Mouse (Mus musculus): ENCODE results near the gene Dsp.
A peak's percentile ranks its signal among the peaks of the same experiment; 100 is the strongest.

Dsp gene

GRCm38 (mm10) chr13:38151069-38151588 lies at the start of gene Dsp:
Gene Dsp, plus strand, starts transcription at chr13:38151294.
- DNase-seq = peak; percentile 72

DNA sequence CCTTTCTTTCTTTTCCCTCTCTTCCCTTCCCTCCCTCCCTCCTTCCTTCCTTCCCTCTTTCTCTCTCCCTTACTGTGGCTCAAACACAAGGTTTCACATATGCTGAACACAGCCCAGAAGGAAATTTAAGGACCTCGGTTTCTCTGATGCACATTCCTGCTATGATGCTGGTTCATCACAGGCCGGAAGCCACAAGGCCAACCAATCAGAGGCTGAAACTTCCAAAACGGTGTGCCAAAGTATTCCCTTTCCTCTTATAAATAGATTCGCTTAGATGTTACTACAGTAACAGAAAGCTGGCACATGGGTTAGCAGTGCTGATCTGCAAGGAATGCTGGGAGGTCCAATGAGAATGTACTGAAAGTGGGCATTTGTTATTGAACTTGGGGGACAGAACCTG lies 47.7 kb upstream of the Dsp start:
- DNase-seq = no peak

GRCm38 (mm10) chr13:38104501-38104900 lies 46.6 kb upstream of the Dsp start:
- DNase-seq = no peak

DNA sequence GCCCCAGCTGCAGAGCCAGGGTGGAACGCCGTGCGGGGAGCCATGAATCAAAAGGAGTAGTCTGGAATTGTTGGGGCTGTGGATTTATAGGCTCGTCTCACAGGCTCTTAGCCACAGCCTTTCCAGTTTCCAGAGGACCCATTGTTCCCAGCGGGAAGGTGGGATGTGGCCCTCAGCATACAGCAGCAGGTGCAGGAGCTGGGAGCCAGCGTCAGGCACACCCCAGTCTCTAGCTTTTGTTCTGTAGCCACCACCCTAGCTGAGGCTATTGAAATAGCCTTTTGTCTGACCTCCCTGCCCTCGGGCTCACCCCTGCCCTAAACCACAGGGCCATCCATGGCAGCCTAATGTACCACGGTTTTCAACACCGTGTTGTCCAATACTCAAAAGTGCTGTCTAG lies 42.0 kb upstream of the Dsp start:
- DNase-seq = no peak

GRCm38 (mm10) chr13:38122321-38122720 lies 28.8 kb upstream of the Dsp start:
- no peak for DNase-seq

DNA sequence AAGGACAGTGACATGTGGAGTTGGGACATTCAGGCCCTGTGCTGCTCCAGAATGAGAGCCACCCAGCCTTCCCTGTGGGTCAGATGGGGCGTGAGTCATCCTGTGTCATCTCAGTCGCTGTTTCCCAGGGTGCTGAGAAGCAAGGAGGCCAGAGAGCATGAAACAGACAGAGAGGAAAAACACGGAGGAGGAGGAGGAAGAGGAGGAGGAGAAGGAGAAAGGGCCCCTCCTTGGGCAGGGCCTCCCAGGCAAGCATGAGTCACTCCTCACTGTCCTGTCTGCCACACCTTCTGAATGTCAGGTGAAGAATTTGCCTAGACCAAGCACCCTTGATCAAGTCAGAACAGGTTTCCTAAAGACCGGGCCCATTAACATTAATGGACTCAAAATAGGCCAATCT lies 27.4 kb upstream of the Dsp start:
- DNase-seq = no peak

DNA sequence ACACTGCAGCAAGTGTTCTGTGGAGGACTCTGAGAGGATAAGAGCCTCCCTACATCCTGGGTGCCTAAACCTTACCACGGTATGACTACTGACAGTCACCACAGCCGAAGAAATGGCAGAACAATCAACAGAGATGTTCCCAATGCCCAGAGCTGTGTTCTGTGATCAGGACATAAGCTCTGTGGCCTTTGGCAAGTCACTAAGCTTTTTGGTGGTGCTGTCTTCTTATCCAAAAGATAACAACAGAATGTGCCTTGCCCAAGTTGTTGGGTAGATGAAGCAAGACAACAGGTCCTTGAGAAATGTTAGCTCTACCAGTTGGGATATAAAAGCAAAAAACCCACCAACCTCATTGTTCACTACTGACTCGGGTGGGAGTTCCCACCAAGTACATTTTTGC lies 23.4 kb upstream of the Dsp start:
- no peak for DNase-seq

DNA sequence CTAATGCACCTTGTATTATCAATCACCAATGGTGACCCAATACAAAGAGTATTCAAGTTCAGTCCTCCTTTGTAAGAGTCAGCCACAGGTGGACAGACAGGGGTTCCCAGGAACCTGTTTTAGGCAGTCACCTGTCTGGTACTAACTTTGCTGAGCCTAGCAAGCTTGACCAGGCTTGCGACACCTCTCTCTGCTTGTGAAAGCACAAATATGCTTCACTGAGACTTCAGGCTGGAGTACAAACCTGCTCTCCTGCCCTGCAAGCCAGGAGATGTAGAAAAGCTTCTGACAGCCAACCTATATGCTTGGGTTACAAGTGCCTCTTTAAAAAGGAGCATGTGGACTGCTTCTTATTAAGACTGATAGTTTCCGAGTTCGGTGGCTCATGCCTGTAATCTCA lies 22.8 kb upstream of the Dsp start:
- no peak for DNase-seq

- no peak for DNase-seq
Measured at GRCm38 (mm10) chr13:38129492-38129891, 21.6 kb upstream of the Dsp start.

DNA sequence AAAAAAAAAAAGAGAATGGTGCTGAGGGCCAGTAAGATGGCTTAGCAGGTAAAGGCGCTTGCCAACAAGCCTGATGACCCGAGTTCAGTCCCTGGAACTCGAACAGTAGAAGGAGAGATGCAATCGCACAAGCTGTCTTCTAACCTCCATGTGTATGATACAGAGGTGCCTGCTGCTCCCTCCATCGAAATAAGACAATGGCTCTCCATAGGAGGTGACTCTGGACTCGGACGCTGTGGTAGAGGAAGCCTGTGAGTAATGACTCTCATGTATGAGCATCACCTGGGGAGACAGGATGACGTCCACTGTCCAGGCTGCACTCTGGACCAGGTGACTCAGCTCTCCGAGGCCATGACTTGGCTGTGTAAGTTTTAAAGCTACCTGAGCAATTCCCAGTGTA lies 21.0 kb upstream of the Dsp start:
- DNase-seq = no peak

DNA sequence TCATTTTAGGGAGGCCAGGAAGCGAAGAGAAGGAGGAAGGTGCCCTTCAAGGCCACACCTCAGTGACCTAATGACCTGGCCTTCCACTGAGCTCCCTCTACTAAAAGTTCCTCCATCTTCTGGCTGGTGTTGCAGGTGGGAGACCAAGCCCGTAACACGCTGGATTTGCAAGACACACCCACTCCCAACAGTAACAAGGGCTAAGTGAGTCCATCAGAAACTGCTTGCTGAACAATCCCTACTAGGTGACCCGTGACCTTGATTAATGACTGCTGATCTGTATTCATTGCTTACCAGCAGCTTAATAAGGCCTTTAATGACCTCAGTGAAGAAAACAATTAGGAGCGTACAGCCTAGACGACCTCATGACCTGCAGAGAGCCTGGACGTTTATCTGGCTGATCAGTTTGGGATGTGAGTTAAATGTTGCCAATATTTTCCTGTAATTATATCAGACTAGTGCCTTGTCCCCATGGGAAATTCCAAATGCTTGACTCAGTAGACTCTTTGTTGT lies 18.0 kb upstream of the Dsp start:
- no peak for DNase-seq

DNA sequence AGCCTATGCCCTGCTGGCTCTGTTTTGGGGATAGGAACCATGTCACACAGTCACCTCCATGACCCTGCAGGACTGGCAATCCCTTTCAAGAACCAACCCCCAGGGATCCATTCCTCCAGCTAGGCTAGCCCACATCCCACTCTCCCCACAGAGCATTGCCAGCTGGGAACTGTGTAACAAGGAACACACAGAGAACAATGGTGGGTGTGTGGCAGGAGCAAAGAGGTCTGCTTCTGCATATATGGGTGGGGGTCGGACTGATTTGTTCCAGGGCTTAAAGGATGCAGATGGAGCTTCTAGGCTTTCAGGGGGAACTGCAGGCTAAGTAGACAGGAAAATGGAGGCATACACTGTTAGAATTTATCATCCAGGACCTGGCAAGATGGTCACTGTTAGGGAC lies 10.6 kb upstream of the Dsp start:
- DNase-seq = no peak

DNA sequence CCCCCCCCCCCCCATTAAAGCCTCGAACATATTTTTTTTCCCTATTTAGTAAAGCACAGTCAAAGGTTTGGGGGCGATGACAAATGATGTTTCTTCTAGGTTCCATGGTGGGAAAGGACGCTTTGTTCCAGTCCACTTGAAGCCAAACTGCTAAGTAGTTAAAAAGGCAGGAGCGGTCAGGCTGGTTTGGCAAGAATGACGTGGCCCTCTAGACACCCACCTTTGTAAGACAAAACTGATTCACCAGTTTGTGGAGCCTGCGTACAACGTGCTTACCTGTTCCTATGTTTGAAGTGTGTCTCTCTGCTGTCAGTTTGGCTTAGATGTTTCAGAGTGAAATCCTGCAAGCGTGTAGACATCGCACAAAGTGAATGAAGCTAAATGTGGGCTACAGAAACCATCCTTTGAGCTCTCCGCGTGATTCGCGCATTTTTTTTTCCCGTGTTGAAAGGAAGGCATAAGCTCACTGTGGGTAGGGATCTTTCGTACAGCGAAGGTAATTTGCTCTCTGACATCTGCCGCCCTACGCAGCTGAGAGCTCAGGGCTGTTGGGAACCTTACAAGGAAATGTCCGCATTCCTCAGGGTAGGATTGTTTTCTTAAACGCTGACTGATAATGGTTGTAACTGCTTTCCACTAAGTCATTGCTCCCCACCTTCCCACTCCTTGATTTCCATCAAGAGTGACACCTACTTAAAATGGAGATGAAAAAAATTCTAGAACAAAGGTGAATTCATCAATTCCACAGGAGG lies 6.0 kb upstream of the Dsp start:
- DNase-seq = peak; percentile 64

- no peak for DNase-seq
Measured at GRCm38 (mm10) chr13:38148348-38148747, 2.7 kb upstream of the Dsp start.

- peak; percentile 19 for DNase-seq
Measured at GRCm38 (mm10) chr13:38151671-38152428, 756 bp downstream of the Dsp start.

DNA sequence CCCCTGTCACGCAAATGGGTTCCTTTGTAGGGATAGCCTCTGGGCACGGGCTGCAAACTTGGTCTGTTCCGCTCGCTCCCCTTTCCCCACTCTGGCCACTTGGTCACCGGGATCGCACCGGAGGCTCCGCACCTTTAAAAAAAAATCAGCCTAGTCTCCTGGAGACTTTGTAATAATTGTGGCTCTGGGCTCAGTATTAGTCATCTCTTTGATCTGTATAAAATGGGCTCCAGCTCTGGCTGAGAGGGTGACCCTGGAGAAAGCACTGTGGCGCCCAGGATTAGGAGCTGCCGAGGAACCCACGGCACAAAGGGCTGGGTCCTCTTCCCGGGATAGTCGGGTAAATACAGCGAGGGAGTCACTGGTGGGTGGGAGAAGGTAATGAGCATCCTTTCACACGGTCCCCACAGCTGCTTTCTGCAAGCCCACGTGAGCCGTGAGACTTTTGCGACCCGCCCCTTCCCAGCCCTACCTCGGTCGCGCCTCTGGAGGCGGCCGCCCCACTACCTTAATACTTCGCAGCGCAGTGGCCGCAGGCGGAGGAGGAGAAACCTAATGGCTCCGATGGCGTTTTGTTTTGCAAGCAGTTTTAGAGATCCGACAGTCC lies 1.4 kb downstream of the Dsp start:
- peak; percentile 18 for DNase-seq

DNA sequence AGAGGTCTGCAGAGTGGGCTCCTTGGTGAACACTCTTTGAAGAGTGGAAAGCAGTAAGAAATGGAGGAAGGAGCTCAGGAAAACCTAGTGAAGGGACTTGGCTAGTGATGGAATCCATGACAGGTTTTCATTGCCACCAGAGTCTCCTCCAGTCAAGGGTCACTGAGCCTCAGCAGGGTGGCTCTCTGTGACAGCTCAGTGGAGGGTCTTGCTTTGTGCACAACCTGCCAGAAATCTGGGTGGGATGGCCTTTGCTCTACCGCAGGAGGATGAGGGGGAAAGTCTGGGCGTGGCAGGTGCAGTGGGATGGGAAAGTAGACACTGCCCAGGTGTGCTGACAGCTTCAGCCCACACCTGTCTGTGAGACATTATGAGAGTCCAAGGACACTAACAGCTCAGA lies 4.4 kb downstream of the Dsp start:
- no peak for DNase-seq

- DNase-seq = no peak
Measured at GRCm38 (mm10) chr13:38157635-38158034, 6.5 kb downstream of the Dsp start.

- DNase-seq = no peak
Measured at GRCm38 (mm10) chr13:38162002-38162401, 10.9 kb downstream of the Dsp start.

DNA sequence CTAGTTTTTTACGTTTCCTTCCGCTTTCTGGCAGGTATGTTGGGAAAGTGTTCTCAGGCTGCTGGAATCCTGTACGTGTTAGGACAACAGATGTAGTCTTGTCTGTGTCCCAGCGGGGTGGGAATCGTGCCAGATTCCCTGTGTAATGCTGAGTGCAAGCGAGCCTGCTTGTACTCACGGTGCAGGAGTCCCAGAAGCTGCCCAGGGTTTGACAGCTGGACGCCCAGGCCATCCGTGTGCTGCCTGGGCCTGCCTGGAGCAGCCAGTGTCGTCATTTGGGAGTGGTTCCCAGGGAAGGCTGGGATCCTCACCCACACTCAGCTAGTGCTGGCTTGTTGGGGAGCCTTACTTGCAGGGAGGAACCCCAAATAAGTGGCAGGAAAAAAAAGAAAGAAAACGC lies 11.6 kb downstream of the Dsp start:
- DNase-seq = peak; percentile 24

DNA sequence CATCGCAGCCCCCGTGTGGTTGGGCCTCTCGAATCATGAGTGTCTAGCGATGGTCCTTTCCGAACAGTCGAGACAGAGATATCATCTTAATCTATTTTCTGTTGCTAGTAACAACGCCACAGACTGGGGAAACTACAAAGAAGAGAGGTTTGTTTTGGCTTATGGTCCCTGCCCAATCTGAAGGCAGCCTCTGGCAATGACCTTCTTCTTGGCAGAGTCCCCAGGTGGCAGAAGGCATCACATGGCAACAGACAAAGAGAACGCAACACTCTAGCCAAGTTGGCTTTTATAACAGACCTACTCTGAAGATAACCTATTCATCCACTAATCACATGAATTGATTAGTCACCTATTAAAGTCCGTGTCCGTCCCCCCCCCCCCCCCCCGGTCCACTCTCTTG lies 13.8 kb downstream of the Dsp start:
- no peak for DNase-seq

DNA sequence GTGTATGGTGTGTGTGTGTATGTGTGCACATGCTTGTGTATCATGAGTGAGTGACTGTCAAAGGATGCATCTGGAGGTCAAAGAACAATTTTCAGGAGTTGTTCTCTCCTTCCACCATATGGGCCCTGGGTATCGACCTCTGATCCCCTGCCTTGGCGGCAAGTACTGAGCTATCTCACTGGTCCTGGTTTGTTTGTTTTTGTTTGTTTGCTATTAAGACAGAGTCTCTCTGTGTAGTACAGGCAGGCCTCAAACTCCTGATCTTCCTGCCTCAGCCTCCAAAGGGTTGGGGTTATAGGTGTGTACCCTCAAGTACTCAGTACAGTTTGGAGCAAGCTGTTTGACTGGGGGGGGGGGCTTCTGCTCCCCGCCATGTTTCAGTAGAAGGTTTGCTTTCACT lies 16.0 kb downstream of the Dsp start:
- DNase-seq = no peak

- DNase-seq = peak; percentile 32
Measured at GRCm38 (mm10) chr13:38170707-38171144, 19.6 kb downstream of the Dsp start.

DNA sequence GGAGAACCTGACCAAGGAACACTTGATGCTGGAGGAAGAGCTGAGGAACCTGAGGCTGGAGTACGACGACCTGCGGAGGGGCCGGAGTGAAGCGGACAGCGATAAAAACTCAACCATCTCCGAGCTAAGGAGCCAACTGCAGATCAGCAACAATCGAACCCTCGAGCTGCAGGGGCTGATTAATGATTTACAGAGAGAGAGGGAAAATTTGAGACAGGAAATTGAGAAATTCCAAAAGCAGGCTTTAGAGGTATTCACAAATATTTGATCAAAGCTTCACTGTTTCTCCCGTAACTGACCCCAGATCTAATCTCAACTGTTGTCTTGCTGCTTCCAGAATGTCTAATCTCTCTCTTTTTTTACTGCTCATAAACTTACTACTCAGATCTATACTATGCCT lies 42.3 kb downstream of the Dsp start:
- no peak for DNase-seq
